Mouse (Mus musculus) forelimb bud, embryonic 11.5 days (tissue): Measurements from ENCODE around the gene Fhit.

Experiments used
- DNase-seq: peaks from one replicate; pipeline ENCODE4 v3.0.0-alpha.2; 2012; ENCODE audit warnings: low read depth, low spot score

The Fhit gene

DNA sequence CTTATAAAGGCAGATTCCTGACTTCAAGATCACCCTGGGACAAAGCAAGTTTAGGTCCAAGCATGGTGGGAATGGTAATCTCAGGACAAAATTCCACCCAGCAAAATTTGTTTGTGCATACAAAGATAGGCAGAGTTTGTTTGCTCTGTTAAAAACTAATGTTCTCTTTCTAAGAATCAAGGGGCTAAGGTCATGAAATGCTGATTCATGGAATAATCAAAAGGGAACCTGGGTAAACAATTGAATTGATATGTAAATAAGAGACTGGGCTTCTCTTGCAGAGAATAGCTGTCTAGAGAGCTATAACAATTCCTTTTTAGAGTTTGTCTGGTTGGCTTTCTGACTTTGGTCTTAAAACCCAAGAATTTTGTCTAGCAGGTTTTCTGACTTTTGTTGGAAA lies 647.8 kb downstream of the Fhit start:
- no peak for DNase-seq

- DNase-seq: no peak
These were observed 652.6 kb downstream of the Fhit start for GRCm38 (mm10) chr14:10509252-10509651.

GRCm38 (mm10) chr14:10507560-10507959 lies 654.3 kb downstream of the Fhit start:
- peak; percentile 63 for DNase-seq

GRCm38 (mm10) chr14:10485798-10486197 lies 676.0 kb downstream of the Fhit start:
- DNase-seq: no peak

GRCm38 (mm10) chr14:10482851-10483613 lies 678.8 kb downstream of the Fhit start:
- no peak for DNase-seq

DNA sequence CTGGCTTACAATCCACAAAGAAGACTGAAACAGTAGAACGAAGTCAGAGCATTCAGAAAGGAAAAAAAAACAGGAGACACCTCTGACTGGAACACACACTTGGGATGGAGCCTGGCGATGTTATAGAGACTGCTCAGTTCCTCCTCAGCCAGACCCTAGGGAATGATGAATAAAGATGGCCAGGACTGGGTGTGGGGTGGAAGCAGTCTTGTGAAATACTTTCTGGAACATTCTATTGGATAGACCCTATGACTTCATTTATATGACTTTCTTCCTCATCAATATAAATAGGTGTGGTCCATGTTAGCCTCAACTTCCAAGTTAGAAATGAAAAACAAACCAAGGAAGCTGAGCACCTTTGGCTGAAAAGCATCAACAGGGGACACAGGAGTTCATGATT lies 680.5 kb downstream of the Fhit start:
- DNase-seq: no peak

- DNase-seq: no peak
These were observed 681.2 kb downstream of the Fhit start for GRCm38 (mm10) chr14:10480681-10481080.

GRCm38 (mm10) chr14:10453001-10453861 lies 708.6 kb downstream of the Fhit start:
- DNase-seq: peak; percentile 36

- DNase-seq: no peak
These were observed 709.6 kb downstream of the Fhit start for GRCm38 (mm10) chr14:10452234-10452633.

DNA sequence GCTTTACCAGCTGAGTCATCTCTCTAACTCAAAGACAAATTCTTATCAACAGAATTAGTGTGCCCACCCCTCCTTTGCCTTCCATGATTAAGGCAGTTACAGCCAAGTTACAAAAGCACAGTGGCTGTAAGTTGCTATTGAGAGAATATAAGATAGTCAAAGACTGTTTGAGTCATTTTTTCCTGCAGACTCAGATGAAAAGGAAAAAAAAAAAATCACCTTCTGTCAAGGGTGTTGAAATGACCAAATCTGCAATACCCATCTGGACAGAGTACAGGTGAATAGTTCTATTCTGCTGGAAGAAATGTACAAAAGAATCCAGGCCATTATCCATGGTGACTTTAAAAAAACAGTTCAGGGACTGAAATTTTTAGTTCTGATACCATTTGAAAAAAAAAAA lies 716.5 kb downstream of the Fhit start:
- DNase-seq: no peak

- DNase-seq: no peak
These were observed 722.7 kb downstream of the Fhit start for GRCm38 (mm10) chr14:10439007-10439749.

DNA sequence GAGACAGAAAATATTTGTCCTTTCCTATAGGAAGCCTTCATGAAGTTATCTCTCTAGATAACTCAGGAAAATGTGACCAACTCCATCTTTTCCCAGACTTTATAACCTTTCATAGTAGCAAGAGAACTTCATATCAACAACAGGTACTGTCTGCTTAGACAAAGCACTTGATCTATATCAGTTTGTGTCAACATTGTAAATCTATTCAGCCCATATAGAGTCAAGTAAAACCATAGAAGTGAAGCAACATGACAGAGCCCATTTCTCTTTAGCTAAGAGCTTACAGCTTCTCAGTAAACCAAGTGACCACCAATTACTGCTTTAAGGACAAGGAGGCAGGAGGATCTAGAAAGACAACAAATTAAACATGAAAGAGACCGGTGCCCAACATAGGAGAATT lies 725.6 kb downstream of the Fhit start:
- DNase-seq: no peak

GRCm38 (mm10) chr14:10432502-10432901 lies 729.3 kb downstream of the Fhit start:
- no peak for DNase-seq

- no peak for DNase-seq
These were observed 731.3 kb downstream of the Fhit start for GRCm38 (mm10) chr14:10430396-10431000.

- no peak for DNase-seq
These were observed 738.3 kb downstream of the Fhit start for GRCm38 (mm10) chr14:10423499-10423898.

DNA sequence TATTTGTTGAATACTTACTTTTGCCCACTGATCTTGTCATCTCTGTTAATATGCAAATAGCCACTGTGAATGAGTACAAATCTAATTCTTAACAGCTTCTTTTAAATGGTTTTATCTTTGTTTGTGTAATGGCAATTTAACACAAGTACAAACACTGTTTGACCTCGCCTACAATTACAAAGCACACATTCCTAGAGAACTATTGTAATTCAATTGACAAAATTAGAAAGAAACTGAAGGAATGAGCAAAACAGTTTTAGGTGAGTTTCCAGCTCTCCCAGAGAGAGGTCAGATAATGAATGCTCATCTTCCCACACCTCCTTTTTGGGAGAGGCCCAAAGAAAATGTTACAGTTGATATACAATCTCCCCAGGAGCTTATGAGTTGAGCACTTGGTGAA lies 739.6 kb downstream of the Fhit start:
- no peak for DNase-seq

DNA sequence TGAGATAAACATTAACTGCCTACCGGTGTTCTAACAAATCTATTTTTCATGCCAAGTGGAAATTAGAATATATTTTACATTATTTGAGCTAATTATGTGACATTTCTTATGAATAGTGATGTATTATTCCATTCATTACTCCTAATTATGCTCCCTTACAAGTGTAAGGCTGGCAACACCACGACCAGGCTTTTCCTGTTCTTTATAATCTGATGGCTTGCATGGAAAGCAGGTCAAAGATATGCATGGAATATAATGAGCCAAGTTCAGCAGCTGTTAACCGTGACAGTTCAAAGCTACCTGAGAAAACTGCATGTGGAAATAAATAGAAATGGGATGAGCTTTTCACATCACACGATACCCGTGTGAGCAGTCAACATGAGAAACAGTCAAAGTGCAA lies 746.8 kb downstream of the Fhit start:
- no peak for DNase-seq

- no peak for DNase-seq
These were observed 752.4 kb downstream of the Fhit start for GRCm38 (mm10) chr14:10409306-10409962.

DNA sequence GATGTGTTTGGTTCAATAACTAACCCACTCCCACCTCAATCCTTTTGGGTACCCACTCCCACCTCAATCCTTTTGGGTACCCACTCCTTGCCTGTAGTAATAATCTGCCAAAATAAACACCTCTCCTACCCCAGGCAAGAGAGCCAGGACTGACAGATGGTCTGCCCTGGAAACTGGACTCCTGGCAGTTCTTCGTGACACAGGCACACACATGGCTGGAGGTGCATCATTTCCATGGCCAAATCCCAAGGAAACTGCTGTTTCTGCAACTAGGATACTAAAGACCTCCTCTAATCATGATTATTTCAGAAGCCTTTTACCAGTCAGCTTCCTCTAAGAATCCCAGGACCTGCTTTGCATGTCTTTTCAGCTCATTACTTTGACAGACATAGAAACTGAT lies 756.5 kb downstream of the Fhit start:
- no peak for DNase-seq

DNA sequence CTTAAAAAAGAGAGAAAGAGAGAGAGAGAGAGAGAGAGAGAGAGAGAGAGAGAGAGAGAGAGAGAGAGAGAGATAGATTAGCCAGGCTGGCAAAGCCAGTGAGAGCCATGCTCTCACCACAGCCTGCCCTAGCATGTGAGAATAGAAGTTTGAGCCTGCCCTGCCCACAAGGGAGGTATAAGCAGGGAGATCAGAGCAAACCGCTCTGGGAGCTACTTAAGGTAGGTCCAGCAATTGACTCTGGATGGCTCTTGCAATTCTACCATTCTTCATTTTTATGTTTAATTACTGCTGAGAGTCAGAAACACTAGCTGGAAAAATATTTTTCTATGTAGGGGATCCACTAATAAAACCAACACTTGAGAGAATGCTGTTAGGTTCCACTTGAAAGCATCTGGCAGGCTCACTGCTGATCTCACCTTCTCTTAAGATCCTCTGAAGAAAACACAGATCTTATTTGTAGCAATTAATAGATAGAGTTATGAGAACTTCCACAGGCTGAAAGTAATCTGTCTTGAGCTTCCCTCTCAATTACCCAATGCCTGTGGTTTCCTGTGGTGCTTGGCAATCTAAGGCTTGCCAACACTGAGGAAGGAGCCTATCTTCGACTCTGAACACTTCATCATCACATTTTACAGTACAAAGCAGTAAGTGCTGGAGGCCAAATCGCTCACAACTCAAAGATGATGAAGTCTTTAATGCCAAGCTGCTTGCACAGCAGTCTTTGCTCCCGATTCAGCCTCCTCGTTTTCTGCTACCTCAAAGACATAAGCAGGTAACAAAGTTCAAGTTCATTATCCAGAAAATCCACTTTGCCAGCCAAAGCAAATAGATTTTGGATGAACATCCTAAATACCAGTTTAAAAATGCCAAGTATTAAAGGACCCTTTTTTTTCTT lies 793.8 kb downstream of the Fhit start:
- DNase-seq: no peak
